Mouse (Mus musculus): ENCODE measurements at regions not wholly inside any gene's neighbourhood (a gene's known extent, or its start where the extent isn't known, plus 50 kb on each side); places are given as distances from the start of the nearest gene placed in this dataset.

- TF ChIP-seq POLR2A (IDR thresholded peaks at IDR 0.05; ENCODE audit: insufficient read depth, low read depth, low read length) (no peak), CTCF (IDR thresholded peaks at IDR 0.05) (no peak)
These were observed 67.8 kb upstream of the Mafb start for GRCm38 (mm10) chr2:160434701-160435100.
